Mouse (Mus musculus) megakaryocyte-erythroid progenitor cell, adult 5-6 weeks (primary cell): ENCODE data around the gene Men1. TPM values are rescaled to one million over a fixed set of nuclear protein-coding genes. Genes with fewer than 3 reads are reported as not detected.
A peak's percentile ranks its signal among the peaks of the same experiment; 100 is the strongest.

Experiments
- ATAC-seq: replicated peaks from 2 replicates; pipeline ENCODE4 v1.8.0; 2016; ENCODE audit warnings: mild to moderate bottlenecking, inconsistent platforms; ENCODE audit not compliant: severe bottlenecking, poor library complexity, low FRiP score, low TSS enrichment
- total RNA-seq, 2 experiments: library from RNA; stranded (forward) in 1 of 2; stranded (reverse) in 1 of 2; fragments of 200-1000, 215-1000 nt in 1 of 2; fragments of >200 nt in 1 of 2; fragmentation: Nextera tagmentation in 1 of 2; gene quantifications; 2 replicates each; pipeline ENCODE4 v1.2.3; 2014 to 2017

Men1 gene
- total RNA-seq, 2 experiments from 2014 or later: 19.8 to 39.8 TPM

DNA sequence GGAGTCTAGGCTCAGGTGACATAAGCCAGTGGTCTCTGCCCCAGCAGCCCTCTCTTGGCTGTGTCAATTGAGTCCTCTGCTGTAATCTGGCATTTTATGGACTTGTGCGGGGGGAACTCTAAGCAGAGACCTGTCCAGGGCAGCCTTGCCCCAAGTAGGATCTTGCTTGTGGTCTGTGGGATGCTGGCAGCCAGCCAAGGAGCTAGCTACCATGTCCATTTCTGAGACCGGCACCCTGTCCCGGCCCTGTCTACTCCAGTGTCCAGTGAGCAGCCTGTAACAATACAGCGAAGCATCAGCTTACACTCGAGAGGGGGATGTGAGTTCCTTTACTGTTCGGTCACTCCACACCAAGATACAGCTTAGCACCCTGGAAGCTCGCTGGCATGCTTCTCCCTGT, 19.3 kb downstream of the Men1 start:
- no peak for ATAC-seq

DNA sequence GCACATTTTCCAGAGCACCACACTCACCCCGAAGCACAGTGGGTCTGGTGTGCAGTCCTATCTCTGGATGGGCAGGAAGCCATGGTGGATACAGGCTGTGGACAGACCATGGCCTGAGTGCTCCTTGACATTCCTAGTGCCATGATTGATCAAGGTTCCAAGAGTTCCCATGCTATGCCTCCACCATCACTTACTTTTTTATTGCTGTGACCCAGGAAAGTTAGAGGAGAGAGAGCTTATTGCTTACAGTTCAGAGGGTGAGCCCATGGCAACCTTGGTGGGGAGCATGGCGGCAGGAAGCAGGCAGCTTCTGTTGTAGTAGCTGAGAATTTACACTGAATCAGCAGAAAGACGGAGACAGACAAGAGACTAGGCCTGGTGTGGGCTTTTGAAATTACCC, 26.5 kb downstream of the Men1 start:
- no peak for ATAC-seq

GRCm38 (mm10) chr19:6363091-6363410, 28.3 kb downstream of the Men1 start:
- no peak for ATAC-seq

- peak; percentile 95 for ATAC-seq
These were observed 28.8 kb downstream of the Men1 start, which contains the start of gene Sf1 for GRCm38 (mm10) chr19:6363411-6364240. Gene Sf1, plus strand, starts transcription at chr19:6363690.

GRCm38 (mm10) chr19:6364317-6364725, 29.5 kb downstream of the Men1 start:
- 0 out of 2 replicates have a peak, but pooled peaks have one; percentile 10 for ATAC-seq

GRCm38 (mm10) chr19:6364842-6365241, 30.1 kb downstream of the Men1 start:
- no peak for ATAC-seq

DNA sequence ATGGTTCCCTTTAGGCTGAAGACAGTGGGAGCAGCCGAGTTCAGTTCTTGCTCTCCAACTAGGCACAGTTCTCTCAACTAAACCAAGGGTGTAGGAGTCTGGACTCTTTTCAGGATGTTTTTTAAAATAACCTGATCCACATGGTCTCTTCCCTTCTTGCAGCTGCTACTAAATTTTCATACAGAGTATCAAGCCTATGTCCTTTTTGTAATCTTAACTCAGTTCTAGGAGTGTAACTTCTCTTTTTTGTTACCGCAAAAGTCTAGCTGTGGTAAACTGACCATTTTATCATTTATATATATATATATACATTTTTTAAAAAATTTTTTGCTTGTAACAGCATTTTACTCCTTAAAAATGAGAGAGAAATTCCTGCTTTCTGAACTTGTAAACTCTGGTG, 35.4 kb downstream of the Men1 start:
- no peak for ATAC-seq

- no peak for ATAC-seq
These were observed 37.7 kb downstream of the Men1 start for GRCm38 (mm10) chr19:6372433-6372832.

DNA sequence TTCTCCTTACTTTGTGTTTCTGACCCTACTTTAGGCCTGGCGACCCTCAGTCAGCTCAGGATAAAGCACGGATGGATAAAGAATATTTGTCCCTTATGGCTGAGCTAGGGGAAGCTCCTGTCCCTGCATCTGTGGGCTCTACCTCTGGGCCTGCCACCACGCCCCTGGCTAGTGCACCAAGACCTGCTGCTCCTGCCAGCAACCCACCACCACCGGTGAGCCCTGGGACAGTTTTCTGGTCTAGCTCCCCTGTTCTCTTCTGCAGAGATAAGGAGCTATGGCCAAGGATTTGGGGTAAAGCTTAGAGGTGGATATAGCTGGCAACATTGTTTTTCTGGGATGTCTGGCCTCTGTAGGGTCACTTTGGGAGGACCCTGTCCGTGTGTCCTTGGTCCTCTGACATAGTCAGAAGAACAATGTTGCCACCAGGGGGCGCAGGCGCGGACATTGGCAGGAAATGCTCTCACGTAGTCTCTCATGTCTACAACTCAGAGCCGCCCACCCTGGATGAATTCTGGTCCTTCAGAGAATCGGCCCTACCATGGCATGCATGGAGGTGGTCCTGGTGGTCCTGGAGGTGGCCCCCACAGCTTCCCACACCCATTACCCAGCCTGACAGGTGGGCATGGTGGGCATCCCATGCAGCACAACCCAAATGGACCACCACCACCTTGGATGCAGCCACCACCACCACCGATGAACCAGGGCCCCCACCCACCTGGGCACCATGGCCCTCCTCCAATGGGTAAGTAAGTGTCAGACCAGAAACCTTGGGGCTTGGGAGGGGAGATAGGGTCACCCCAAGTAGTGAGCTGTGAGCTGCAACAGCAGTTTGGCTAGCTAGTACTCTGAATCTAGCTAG, 39.0 kb downstream of the Men1 start:
- peak; percentile 38; the same call in 1 of the 2 replicates for ATAC-seq

DNA sequence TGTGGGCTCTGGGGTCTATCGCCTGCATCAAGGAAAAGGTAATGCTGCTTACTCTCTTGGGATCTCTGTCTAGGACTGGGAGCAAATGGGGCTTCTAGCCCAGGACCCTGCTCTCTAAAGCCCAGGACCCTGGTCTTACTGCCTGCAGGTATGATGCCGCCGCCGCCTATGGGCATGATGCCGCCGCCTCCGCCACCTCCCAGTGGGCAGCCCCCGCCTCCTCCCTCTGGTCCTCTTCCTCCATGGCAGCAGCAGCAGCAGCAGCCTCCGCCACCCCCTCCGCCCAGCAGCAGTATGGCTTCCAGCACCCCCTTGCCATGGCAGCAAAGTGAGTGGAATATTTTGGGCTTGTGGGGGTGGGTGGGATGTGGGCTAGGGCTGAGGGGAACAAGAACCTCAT, 39.8 kb downstream of the Men1 start:
- no peak for ATAC-seq

DNA sequence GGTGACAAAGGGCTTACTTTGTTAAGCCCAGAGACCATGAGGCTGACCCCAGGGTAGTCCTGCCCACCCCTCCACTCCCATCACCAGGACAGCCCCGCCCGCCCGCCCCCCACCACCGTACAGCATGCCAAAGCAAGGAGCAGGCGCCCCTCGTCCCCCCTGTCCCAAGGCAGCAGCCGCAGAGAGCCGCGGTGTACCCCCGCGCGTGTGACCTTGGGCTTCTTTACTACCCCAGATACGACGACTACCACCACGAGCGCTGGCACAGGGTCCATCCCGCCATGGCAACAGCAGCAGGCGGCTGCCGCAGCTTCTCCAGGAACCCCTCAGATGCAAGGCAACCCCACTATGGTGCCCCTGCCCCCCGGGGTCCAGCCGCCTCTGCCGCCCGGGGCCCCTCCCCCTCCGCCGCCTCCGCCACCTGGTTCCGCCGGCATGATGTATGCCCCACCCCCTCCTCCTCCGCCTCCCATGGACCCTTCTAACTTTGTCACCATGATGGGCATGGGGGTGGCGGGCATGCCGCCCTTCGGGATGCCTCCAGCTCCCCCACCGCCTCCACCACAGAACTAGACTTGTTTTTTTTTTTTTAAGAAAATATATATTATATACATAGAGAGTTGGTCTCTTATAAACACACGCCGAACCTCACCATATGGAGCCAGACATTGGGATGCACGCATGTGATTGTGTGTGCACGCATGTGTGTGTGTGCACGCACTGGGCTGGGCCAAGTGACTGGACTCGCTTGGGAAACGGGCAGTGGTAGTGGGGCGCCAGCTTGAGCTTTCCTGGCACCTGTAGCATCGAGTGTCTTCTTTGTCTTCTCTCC, 40.9 kb downstream of the Men1 start:
- ATAC-seq: no peak

- ATAC-seq: 0 out of 2 replicates have a peak, but pooled peaks have one; percentile 48
These were observed 41.4 kb downstream of the Men1 start for GRCm38 (mm10) chr19:6376255-6376564.

GRCm38 (mm10) chr19:6376643-6377042, 41.9 kb downstream of the Men1 start:
- no peak for ATAC-seq

- ATAC-seq: no peak
These were observed 42.7 kb downstream of the Men1 start for GRCm38 (mm10) chr19:6377327-6378040.

DNA sequence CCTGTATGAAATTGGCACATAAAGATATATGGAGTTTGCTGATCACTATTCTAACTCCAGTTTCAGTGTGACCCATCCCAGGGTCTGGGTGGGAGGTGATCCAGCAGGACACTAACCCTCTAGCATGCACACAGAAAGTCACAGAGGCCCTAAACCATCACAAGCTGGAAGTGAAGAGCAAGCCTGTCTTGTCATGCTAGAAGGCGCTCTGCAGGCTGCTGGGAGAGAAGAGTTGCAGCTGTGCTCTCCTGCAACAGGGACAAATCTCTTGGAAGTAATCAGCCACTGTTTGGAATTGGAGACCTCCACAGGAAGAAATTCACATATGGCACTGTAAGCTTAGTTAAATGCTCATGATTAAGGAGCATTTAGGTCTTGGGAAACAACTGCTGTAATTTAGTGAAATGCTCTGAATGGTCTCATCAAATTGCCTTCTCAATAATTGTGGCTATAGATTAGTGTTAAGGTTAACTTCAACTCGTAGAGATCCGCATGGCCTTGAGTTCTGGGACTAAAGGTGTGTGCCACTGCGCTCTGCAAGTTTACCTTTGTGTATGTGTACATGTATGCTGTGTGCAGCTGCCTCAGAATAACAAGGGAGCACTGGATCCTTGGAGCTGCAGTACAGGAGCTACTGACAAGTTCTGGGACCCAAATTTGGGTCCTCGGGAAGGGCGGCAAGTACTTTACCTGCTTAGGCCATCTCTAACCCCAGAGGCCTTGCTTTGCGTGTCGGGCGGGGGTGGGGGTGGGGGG, 45.8 kb downstream of the Men1 start:
- no peak for ATAC-seq

- ATAC-seq: no peak
These were observed 46.5 kb downstream of the Men1 start for GRCm38 (mm10) chr19:6381238-6381637.

GRCm38 (mm10) chr19:6382323-6382924, 47.6 kb downstream of the Men1 start:
- ATAC-seq: no peak

GRCm38 (mm10) chr19:6383470-6383869, 48.7 kb downstream of the Men1 start:
- no peak for ATAC-seq
